Mouse (Mus musculus) midbrain, embryonic 15.5 days (tissue): ENCODE results near the gene Fbxo17. TPM values are rescaled to one million over a fixed set of nuclear protein-coding genes. Genes with fewer than 3 reads are reported as not detected.

Experiments
- ATAC-seq: fragments of 200-750 bp; cut with Nextera tagmentation; replicated peaks from 2 replicates; pipeline ENCODE4 v1.8.0; 2017; ENCODE audit warnings: moderate TSS enrichment
- H3K27ac ChIP-seq: fragments of 300-500 bp; sonication (generic); 2 replicates; pipeline ENCODE4 v1.5.1; 2015; ENCODE audit warnings: mild to moderate bottlenecking, inconsistent platforms
- H3K27me3 ChIP-seq: fragments of 300-500 bp; sonication (generic); replicated peaks from 2 replicates; pipeline ENCODE4 v1.6.1; 2015; ENCODE audit warnings: inconsistent platforms
- H3K36me3 ChIP-seq: fragments of 300-500 bp; sonication (generic); replicated peaks from 2 replicates; pipeline ENCODE4 v1.6.1; 2015; ENCODE audit warnings: inconsistent platforms
- H3K4me1 ChIP-seq: fragments of 300-500 bp; sonication (generic); 2 replicates; pipeline ENCODE4 v1.6.1; 2015; ENCODE audit warnings: inconsistent platforms
- H3K4me2 ChIP-seq: fragments of 300-500 bp; sonication (generic); 2 replicates; pipeline ENCODE4 v1.6.1; 2015; ENCODE audit warnings: inconsistent platforms, mild to moderate bottlenecking, moderate library complexity
- H3K4me3 ChIP-seq: fragments of 300-500 bp; sonication (generic); 2 replicates; pipeline ENCODE4 v1.5.1; 2015; ENCODE audit warnings: mild to moderate bottlenecking, inconsistent platforms
- H3K9ac ChIP-seq: fragments of 300-500 bp; sonication (generic); 2 replicates; pipeline ENCODE4 v1.6.1; 2015; ENCODE audit warnings: mild to moderate bottlenecking, inconsistent platforms
- H3K9me3 ChIP-seq: fragments of 300-500 bp; sonication (generic); 2 replicates; pipeline ENCODE4 v1.6.1; 2016; ENCODE audit warnings: inconsistent platforms
- WGBS: fragments of 180-500 bp; shearing (Covaris S2); methylation state at CpG from one replicate; pipeline ENCODE4 v1.1.7; 2015; ENCODE audit warnings: mixed read lengths; 5-methylcytosine and 5-hydroxymethylcytosine counted together
- polyA plus RNA-seq: library from polyadenylated mRNA; unstranded; fragments of >200 nt; fragmentation: Nextera tagmentation; extraction: Ambion mirVana; gene quantifications from 2 replicates; pipeline ENCODE4 v1.2.1, GENCODE M21; 2015

Gene Fbxo17
- polyA plus RNA-seq, 1 experiment from 2014 or later, result 4.0 TPM

- H3K36me3 ChIP-seq, result no peaks in the 10 kb centered on the region
- 99% methylated on average over 7 of the region's 7 CpGs for WGBS
Measured at GRCm38 (mm10) chr7:28749935-28750334, 33.3 kb downstream of the Fbxo17 start.

GRCm38 (mm10) chr7:28756079-28756478 lies 39.5 kb downstream of the Fbxo17 start, which contains the start of gene Ccer2:
Gene Ccer2 (plus strand): TSS chr7:28756174.
- Histone ChIP-seq H3K4me3 (peak within 1 kb of the TSS; percentile 10; the same call in 1 of the 2 replicates), H3K27me3 (no peaks in the 10 kb centered on the region; the same call in 1 of the 2 replicates), H3K4me2 (peak within 1 kb of the TSS; percentile 42), H3K36me3 (peaks cover 15% of the 10 kb centered on the region), H3K9ac (peak within 1 kb of the TSS; percentile 28; the same call in 1 of the 2 replicates), H3K27ac (no peak within 1 kb of the TSS), H3K9me3 (no peaks in the 10 kb centered on the region), H3K4me1 (peaks cover 6% of the 10 kb centered on the region; the same call in 1 of the 2 replicates)
- WGBS, result 3% methylated on average over 17 of the region's 17 CpGs
- ATAC-seq, result 0 out of 2 replicates have a peak, but pooled peaks have one; percentile 53

More at GRCm38 (mm10) chr7:28749935-28750334, 33.3 kb downstream of the Fbxo17 start:
- Histone ChIP-seq H3K27me3 (no peaks in the 10 kb centered on the region), H3K4me1 (no peaks in the 10 kb centered on the region), H3K27ac (no peak overlapping the region), H3K9ac (no peak overlapping the region), H3K4me2 (no peak overlapping the region), H3K4me3 (no peak overlapping the region), H3K9me3 (no peaks in the 10 kb centered on the region)
- ATAC-seq, result no peak

- WGBS, result 78% methylated on average over 13 of the region's 13 CpGs
- Histone ChIP-seq H3K9ac (no peak overlapping the region), H3K36me3 (peaks cover 25% of the 10 kb centered on the region), H3K27ac (no peak overlapping the region), H3K4me2 (no peak overlapping the region), H3K4me3 (no peak overlapping the region), H3K4me1 (peaks cover 6% of the 10 kb centered on the region; the same call in 1 of the 2 replicates), H3K27me3 (no peaks in the 10 kb centered on the region; the same call in 1 of the 2 replicates), H3K9me3 (no peaks in the 10 kb centered on the region)
- ATAC-seq, result no peak
Measured at GRCm38 (mm10) chr7:28758623-28759022, 42.0 kb downstream of the Fbxo17 start.

GRCm38 (mm10) chr7:28761907-28762306 lies 45.3 kb downstream of the Fbxo17 start:
- no peak overlapping the region for H3K27ac ChIP-seq
- peaks cover 25% of the 10 kb centered on the region for H3K36me3 ChIP-seq
- H3K4me3 ChIP-seq, result no peak overlapping the region
- H3K9ac ChIP-seq, result no peak overlapping the region
- H3K4me1 ChIP-seq, result peaks cover 16% of the 10 kb centered on the region
- H3K27me3 ChIP-seq, result no peaks in the 10 kb centered on the region; the same call in 1 of the 2 replicates
- no peaks in the 10 kb centered on the region for H3K9me3 ChIP-seq
- no peak overlapping the region for H3K4me2 ChIP-seq
- ATAC-seq, result no peak
- WGBS, result 91% methylated on average over 9 of the region's 9 CpGs

GRCm38 (mm10) chr7:28765211-28765610 lies 48.6 kb downstream of the Fbxo17 start:
- no peak for ATAC-seq
- Histone ChIP-seq H3K27me3 (no peaks in the 10 kb centered on the region), H3K27ac (no peak overlapping the region), H3K4me1 (peaks cover 31% of the 10 kb centered on the region), H3K9me3 (no peaks in the 10 kb centered on the region), H3K9ac (no peak overlapping the region), H3K4me3 (peak overlapping the region; percentile 81), H3K4me2 (peak overlapping the region; percentile 64), H3K36me3 (peaks cover 14% of the 10 kb centered on the region; the same call in 1 of the 2 replicates)
- WGBS, result 79% methylated on average over 6 of the region's 6 CpGs

GRCm38 (mm10) chr7:28766173-28766879 lies 49.7 kb downstream of the Fbxo17 start, which contains the start of gene Sirt2:
Gene Sirt2 (plus strand): TSS chr7:28766735.
- peak; percentile 99 for ATAC-seq
- Histone ChIP-seq H3K27me3 (no peaks in the 10 kb centered on the region), H3K27ac (peak within 1 kb of the TSS; percentile 60; the same call in 1 of the 2 replicates), H3K9me3 (no peaks in the 10 kb centered on the region), H3K4me3 (peak within 1 kb of the TSS; percentile 81), H3K4me2 (peak within 1 kb of the TSS; percentile 75), H3K9ac (peak within 1 kb of the TSS; percentile 71), H3K4me1 (peaks cover 31% of the 10 kb centered on the region), H3K36me3 (0 out of 2 replicates have a peak, but pooled peaks cover 7% of the 10 kb centered on the region)
- WGBS, result 0% methylated on average over 45 of the region's 45 CpGs

- peak overlapping the region; percentile 81 for H3K4me3 ChIP-seq
- H3K9me3 ChIP-seq, result no peaks in the 10 kb centered on the region
- H3K4me2 ChIP-seq, result peak overlapping the region; percentile 75
- no peaks in the 10 kb centered on the region for H3K27me3 ChIP-seq
- H3K27ac ChIP-seq, result no peak overlapping the region
- WGBS, result 1% methylated on average over 14 of the region's 14 CpGs
- H3K9ac ChIP-seq, result peak overlapping the region; percentile 66
- 0 out of 2 replicates have a peak, but pooled peaks cover 1% of the 10 kb centered on the region for H3K36me3 ChIP-seq
- peaks cover 31% of the 10 kb centered on the region for H3K4me1 ChIP-seq
- peak; percentile 30; the same call in 1 of the 2 replicates for ATAC-seq
Measured at GRCm38 (mm10) chr7:28766910-28767309, 50.3 kb downstream of the Fbxo17 start.

GRCm38 (mm10) chr7:28767462-28767965 lies 50.9 kb downstream of the Fbxo17 start, which contains the start of gene Nfkbib:
Gene Nfkbib (minus strand): TSS chr7:28767512.
- H3K27ac ChIP-seq, result no peak within 1 kb of the TSS
- peak within 1 kb of the TSS; percentile 66 for H3K9ac ChIP-seq
- WGBS, result 65% methylated on average over 7 of the region's 7 CpGs
- no peaks in the 10 kb centered on the region for H3K9me3 ChIP-seq
- no peak for ATAC-seq
- no peaks in the 10 kb centered on the region for H3K36me3 ChIP-seq
- no peaks in the 10 kb centered on the region for H3K27me3 ChIP-seq
- peak within 1 kb of the TSS; percentile 75 for H3K4me2 ChIP-seq
- H3K4me3 ChIP-seq, result peak within 1 kb of the TSS; percentile 81
- H3K4me1 ChIP-seq, result peaks cover 31% of the 10 kb centered on the region

- H3K9ac ChIP-seq, result no peak overlapping the region
- no peak overlapping the region for H3K27ac ChIP-seq
- no peak overlapping the region for H3K4me3 ChIP-seq
- WGBS, result 86% methylated on average over 9 of the region's 9 CpGs
- H3K36me3 ChIP-seq, result no peaks in the 10 kb centered on the region
- no peak overlapping the region for H3K4me2 ChIP-seq
- H3K27me3 ChIP-seq, result no peaks in the 10 kb centered on the region
- H3K9me3 ChIP-seq, result no peaks in the 10 kb centered on the region
- H3K4me1 ChIP-seq, result peaks cover 31% of the 10 kb centered on the region
- no peak for ATAC-seq
Measured at GRCm38 (mm10) chr7:28769414-28769958, 52.9 kb downstream of the Fbxo17 start.

GRCm38 (mm10) chr7:28770309-28770708 lies 53.7 kb downstream of the Fbxo17 start:
- Histone ChIP-seq H3K4me1 (peaks cover 23% of the 10 kb centered on the region), H3K4me2 (no peak overlapping the region), H3K27me3 (no peaks in the 10 kb centered on the region), H3K4me3 (no peak overlapping the region), H3K36me3 (no peaks in the 10 kb centered on the region), H3K27ac (no peak overlapping the region), H3K9me3 (no peaks in the 10 kb centered on the region), H3K9ac (no peak overlapping the region)
- ATAC-seq, result no peak
- WGBS, result 90% methylated on average over 3 of the region's 3 CpGs

- no peaks in the 10 kb centered on the region for H3K36me3 ChIP-seq
- no peak overlapping the region for H3K9ac ChIP-seq
- no peaks in the 10 kb centered on the region for H3K9me3 ChIP-seq
- H3K4me1 ChIP-seq, result peaks cover 16% of the 10 kb centered on the region
- H3K27ac ChIP-seq, result no peak overlapping the region
- no peaks in the 10 kb centered on the region for H3K27me3 ChIP-seq
- no peak overlapping the region for H3K4me3 ChIP-seq
- 89% methylated on average over 11 of the region's 11 CpGs for WGBS
- no peak overlapping the region for H3K4me2 ChIP-seq
- ATAC-seq, result no peak
Measured at GRCm38 (mm10) chr7:28771867-28772266, 55.3 kb downstream of the Fbxo17 start.

GRCm38 (mm10) chr7:28773163-28773562 lies 56.6 kb downstream of the Fbxo17 start:
- ATAC-seq, result no peak
- H3K36me3 ChIP-seq, result peaks cover 4% of the 10 kb centered on the region; the same call in 1 of the 2 replicates
- peaks cover 3% of the 10 kb centered on the region for H3K4me1 ChIP-seq
- no peak overlapping the region for H3K9ac ChIP-seq
- no peaks in the 10 kb centered on the region for H3K27me3 ChIP-seq
- no peak overlapping the region for H3K4me2 ChIP-seq
- no peak overlapping the region for H3K4me3 ChIP-seq
- no peaks in the 10 kb centered on the region for H3K9me3 ChIP-seq
- 88% methylated on average over 3 of the region's 3 CpGs for WGBS
- H3K27ac ChIP-seq, result no peak overlapping the region
